Mouse (Mus musculus): ENCODE measurements around the gene Ap5b1. TPM values are rescaled to one million over a fixed set of nuclear protein-coding genes. Genes with fewer than 3 reads are reported as not detected.

Ap5b1 gene
- total RNA-seq (2021) = 1 to 10 TPM; 1.8 to 2.4 TPM
- long read RNA-seq, experiment 1, partial matches to known transcripts = 0 of 1 reads
- long read RNA-seq, experiment 1, other reads (novel, unspliced or antisense) = 0 of 1 reads
- long read RNA-seq, experiment 2, partial matches to known transcripts = 0 of 3 reads
- long read RNA-seq, experiment 2, other reads (novel, unspliced or antisense) = 0 of 3 reads

DNA sequence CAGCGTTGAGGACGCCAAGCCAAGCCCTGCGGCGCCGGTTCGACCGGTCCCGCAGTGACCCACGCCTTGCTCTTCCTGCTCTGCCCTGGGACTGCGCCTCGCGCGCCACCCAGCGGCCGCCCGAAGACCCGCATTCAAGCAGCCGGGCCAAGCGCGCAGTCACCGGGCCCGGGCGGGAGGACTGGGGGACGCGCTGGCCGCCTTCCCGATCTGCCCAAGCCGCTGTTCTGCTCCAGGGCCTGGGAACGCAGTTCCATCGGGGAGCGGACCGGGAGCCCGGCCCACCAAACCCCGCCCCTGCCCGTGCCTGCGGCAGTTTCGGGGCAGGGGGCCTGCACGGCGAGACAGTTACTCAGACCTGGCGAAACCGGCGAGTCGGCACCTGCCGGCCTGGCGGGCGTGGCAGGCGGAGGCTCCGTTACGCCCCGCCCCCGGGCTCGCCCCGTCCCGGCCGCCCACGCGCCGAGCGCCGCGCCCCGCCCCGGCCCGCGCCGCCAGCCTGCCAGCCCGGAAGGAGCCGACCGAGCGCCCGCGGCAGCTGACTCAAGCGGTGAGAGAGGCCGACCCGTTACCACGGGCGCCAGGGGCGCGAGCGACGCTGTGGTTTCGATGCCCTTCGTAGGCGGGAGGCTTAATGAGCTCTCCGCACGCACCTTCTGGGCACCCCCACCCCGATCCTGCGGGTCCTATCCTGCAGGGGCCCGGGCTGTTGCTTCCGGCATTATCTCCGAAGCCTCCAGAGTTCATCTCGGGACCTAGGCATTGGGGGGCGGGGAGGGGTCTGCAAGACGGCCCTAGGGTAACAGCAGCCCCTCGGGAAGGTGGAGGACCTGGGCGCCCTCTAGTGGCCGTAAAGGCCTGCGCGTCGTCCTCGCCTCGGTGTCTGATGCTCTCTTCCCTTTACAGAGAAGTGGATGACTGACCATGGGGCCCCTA is at the start of gene Ap5b1:
Ap5b1 (plus strand) TSS at position 492 of the 936 bp plus-strand sequence.
- DNase-seq = peak; percentile 87
- intact Hi-C loops (cut with DNase I; ENCODE audit: low total_unique reads) = no loop called here

DNA sequence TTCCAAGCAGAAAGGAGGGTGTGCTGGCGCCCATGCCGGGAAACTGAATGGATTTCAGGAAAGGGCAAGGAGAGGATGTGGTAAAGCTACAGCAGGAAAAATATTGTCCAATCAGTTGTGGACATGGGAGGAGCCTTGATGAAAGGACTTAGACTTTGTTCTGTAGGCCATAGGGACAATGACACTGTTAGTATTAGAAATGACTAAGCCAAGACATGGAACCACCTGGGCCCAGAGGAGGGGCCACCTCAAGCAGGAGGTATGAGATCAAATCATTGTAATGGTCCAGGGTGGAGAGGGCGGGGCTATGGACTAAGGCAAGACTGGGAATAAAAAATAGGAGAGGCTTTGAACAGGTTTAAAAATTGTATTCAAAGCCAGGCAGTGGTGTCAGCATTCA is 49.1 kb upstream of the Ap5b1 start:
- intact Hi-C loops (cut with DNase I; ENCODE audit: low total_unique reads) = no loop called here
- DNase-seq = no peak

DNA sequence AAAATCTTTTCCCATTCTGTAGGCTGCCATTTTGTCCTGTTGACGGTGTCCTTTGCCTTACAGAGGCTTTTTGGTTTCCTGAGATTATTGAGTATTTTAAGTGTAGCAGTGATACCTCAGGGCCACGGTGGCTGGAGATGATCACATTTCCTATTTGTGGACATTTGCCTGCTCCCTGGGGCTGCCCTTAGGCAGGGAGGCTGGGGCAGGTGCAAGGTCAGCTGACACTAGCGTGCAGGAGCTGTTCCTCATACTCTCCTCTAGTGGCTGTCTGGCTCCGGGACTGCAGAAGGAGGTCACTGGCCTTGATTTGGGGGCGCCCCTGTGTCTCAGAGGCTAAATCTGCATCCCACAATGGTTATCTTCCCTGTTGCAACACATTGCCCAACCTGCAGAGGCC is 42.6 kb upstream of the Ap5b1 start:
- intact Hi-C loops (cut with DNase I; ENCODE audit: low total_unique reads) = no loop called here
- DNase-seq = no peak

DNA sequence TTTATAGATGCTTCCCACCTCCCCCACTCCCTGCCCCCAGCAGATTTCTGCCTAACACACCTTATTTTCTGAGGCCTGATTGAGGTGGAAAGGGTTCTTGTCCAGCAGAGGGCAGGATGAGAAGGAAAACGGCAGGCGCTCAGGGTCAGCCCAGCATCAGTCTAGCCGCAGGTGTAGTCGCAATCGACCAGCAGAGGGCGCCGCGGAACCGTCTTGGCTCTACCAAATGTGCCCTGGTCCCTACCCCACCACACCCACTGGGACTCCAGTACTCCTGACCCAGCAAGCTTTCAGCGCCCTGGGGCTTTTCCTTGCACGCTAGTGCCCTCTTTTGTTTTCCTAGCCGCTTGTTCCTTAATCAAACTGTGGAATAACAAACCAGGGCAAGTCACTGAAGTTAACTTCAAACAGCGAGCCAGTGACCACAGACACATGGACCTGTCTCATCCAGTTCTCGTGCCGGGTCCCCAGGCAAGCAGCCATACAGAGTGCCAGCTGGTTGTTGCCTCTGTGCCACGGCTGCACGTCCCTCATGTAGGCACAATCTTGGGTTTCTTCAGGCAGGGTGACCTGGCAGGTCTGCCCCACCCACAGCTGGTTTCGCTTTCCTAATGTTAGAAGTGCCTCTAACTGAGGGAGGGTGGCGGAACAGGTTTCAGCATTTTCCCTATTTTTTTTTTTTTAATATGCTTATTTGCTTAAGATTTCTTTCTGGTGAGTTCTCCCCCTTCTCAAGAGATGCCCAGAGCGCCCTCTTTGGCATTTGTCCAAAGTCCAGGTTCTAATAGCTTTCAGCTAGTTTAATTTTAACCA is 38.3 kb upstream of the Ap5b1 start:
- intact Hi-C loops (cut with DNase I; ENCODE audit: low total_unique reads) = loop anchor here (2.0 kb wide), 1 partner anchor 35 kb away; no protein-coding TSS in a partner anchor
- peak; percentile 96 for DNase-seq

DNA sequence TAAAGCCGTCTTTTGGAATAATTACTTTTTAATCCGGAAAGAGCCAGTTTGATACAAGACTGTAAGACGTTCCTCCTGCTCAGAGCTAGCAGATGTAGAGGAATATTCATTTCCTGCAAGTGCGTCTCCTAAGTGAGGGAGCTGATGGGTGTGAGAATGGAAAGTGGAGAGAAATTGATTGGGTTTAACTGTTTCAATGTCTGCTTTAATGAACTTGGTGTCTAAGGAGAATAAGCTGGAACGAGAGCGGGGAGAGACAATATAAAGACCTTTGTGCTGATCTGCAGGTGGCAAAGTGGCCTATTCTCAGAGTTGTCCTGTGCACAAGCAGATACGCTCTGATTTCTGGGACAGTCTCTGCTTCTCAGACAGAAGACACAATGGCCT is 37.7 kb upstream of the Ap5b1 start:
- DNase-seq = no peak
- intact Hi-C loops (cut with DNase I; ENCODE audit: low total_unique reads) = no loop called here

DNA sequence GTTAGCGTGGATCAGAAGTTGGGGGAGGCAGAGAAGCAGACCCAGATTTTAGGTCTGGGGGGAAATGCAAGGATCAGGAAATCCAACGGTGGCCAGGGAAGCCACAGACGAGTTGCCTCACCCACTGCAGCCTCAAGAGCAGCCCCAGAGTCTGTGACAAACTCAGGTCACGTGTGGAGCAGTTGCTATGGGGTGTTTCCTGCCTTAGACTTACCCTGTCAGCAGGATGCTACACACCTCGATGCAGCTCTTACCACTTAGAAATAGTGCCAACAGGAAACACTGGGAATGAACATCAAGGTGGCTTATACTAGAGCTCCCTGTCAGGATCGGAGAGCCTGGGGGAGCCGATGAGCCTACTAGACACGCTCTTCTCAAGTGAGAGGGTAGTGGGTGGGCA is 35.3 kb upstream of the Ap5b1 start:
- no peak for DNase-seq
- intact Hi-C loops (cut with DNase I; ENCODE audit: low total_unique reads) = no loop called here

DNA sequence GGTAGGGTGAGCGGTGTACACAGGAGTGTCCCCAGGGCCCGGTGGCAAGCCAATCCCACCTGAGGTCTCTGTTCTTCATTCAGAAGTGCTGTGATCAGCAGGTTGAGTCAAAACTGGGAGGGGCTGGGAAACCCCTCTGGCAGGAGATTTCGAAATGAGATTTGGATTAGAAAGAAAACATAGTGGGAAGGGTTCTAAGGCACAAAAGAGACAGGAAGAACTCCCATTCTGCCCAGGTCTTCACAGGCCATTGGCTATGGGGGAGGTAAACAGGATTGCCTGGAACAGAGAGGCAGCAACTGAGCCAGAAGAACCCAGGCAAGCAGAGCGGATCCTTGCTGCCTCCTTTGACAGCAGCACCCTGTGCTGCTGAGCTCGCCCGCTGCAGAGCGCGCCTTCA is 29.0 kb upstream of the Ap5b1 start:
- intact Hi-C loops (cut with DNase I; ENCODE audit: low total_unique reads) = no loop called here

DNA sequence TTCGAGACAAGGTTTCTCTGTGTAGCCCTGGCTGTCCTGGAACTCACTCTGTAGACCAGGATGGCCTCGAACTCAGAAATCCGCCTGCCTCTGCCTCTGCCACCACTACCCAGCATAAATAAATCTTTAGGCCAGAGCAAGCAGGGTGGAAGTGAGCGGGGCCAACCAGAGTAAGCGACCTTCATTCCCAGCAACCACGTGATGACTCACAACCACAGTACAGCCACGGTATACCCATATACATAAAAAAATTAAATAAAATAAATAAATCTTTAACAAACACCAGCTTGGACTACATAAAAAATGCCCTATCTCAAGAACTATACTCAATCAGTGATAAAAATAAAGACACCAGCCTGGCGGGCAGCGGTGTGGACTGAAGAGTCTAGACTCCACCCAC is 24.5 kb upstream of the Ap5b1 start:
- intact Hi-C loops (cut with DNase I; ENCODE audit: low total_unique reads) = no loop called here
- no peak for DNase-seq

More for the DNA sequence above, 29.0 kb upstream of the Ap5b1 start:
- DNase-seq = no peak

DNA sequence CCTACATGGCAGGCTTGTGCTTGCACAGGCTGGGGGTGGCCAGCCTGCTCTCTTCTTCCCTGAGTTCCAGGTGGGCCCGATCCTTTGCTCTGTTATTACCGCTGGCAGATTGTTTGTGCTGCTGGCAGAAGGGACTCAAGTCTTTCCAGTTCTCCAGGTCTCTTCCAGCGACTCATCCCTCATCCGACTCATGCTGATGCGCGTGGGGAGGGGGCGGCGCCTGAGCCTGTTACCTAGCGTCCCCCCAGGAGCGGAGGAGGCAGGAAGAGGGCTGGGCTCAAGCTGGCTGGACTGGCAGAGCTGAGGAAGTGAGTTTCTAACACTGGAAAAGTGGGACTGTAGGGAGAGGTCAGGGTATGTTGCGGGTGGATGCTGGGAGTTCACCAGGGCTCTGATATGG is 23.8 kb upstream of the Ap5b1 start:
- DNase-seq = no peak
- intact Hi-C loops (cut with DNase I; ENCODE audit: low total_unique reads) = no loop called here

DNA sequence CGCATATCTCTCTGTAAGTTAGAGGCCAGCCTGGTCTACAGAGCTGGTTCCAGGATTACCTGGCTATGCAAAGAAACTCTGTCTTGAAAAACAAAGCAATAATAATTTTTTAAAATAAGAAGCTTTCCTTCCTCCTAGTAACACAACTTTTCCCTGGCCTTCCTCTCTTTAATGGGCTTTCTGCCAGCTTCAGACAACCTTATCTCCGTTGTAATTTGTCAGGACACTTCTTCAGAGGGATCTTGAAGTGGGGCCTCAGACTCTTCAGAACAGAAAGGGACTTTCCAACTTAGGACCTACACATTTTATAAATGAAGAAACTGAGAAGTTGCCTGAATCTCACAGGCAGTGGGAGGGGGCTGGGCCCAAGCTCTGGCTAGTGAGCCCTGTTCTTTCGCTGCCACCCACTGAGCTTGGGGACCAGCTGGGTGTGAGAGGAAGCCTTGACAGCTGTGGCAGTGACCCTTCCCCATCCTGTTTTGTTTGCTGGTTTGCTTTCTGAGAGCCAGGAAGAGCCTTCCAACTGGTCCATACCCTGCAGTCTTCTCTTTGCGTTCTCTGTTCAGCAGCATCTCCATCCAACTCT is 20.3 kb upstream of the Ap5b1 start:
- no peak for DNase-seq
- intact Hi-C loops (cut with DNase I; ENCODE audit: low total_unique reads) = no loop called here

DNA sequence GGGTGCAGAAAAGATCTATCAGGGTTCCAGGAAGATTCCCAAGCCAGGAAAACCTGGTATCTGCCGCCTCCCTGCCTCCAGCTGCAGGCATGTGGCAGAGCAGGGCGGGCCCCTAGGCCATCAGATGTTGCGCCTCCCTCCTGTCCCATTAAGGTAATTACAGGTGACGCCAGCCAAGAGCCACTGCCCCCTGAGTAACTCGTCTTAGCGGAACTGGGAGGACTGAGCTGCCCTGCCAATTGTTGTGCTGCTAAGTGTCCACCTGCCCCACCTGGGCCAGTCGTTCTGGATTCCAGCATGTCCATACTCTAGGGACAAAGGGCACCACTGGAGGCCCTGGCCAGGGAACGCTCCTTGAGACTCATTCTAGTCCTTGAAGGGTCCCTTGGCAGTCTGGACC is 14.0 kb upstream of the Ap5b1 start:
- intact Hi-C loops (cut with DNase I; ENCODE audit: low total_unique reads) = no loop called here
- DNase-seq = no peak

DNA sequence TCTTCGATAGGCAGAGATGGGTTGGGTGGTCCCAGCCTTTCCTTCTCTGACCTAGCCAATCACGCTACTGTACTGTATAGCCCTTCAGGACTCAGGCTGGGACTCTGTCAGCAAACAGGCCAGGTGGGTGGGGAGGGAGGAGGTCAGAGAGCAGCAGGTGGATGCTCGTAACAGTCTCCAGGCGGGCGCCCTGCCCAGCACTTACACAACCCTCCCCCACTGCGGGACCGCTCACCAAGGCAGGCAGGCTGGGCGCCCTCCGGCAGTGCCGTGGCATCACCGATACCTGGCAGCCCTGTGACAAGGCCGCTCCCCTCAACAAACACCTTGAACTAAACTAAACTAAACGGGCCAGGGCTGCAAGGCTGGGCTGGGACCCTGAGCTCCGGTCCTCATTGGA is 13.6 kb upstream of the Ap5b1 start:
- no peak for DNase-seq
- intact Hi-C loops (cut with DNase I; ENCODE audit: low total_unique reads) = no loop called here

DNA sequence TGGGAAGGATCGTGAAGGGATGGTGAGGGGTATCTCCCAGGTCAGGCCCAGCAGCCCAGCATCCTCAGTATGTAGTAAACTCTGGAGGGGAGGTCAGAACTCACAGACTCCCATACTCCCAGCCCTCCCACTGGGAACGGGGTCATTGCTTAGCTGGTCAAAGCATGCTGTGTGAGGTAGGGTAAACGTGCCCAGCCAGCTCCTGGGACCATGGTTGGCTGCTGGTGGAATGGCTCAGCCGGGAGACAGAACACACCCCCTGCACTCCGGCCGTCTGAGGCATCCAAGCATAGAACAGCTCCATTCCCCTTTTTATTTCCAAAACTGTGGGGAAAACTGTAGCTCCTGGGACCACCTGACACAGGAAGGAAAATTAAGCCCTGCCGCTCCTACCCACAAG is 9.7 kb upstream of the Ap5b1 start:
- DNase-seq = no peak
- intact Hi-C loops (cut with DNase I; ENCODE audit: low total_unique reads) = no loop called here

DNA sequence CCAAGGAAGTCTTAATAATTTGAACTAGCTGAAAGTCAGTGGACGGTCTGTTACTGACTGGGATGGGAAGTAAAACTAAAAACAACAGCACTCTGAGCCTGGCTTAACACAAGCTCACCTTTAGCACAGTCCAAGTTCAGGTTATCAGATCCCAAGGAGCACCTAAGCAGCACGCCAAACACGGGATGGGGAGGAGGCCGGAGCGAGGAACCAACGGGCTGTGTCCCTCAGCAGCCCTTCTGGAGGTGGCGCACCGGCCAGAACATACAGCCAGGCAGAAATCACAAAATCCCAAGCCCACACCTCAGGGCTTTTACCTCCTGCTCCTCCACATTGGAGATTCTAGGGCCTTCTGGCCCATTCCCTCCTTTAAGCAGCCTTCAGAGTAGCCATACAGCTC is 9.1 kb upstream of the Ap5b1 start:
- no peak for DNase-seq

DNA sequence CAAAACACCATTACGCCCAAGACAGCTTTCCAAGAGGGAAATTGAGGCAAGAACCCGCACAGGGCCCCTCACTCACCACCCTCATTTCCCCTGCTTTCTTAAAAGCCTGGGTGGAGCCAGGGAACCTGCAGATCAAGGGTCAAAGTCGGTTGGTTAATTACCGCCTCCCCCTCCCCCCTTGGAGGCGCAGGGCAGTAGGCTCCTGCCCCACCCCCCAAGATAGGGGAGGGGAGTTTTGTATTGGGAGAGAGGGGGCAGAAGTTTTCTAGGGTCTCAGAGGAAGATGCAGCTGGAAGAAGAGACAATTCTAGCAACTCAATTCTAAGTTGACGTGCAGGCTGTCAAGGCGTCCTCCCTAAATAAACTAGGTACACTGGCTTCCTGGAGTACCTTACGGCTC is 8.6 kb upstream of the Ap5b1 start:
- DNase-seq = no peak
- intact Hi-C loops (cut with DNase I; ENCODE audit: low total_unique reads) = no loop called here

More for the DNA sequence above, 9.1 kb upstream of the Ap5b1 start:
- intact Hi-C loops (cut with DNase I; ENCODE audit: low total_unique reads) = no loop called here

DNA sequence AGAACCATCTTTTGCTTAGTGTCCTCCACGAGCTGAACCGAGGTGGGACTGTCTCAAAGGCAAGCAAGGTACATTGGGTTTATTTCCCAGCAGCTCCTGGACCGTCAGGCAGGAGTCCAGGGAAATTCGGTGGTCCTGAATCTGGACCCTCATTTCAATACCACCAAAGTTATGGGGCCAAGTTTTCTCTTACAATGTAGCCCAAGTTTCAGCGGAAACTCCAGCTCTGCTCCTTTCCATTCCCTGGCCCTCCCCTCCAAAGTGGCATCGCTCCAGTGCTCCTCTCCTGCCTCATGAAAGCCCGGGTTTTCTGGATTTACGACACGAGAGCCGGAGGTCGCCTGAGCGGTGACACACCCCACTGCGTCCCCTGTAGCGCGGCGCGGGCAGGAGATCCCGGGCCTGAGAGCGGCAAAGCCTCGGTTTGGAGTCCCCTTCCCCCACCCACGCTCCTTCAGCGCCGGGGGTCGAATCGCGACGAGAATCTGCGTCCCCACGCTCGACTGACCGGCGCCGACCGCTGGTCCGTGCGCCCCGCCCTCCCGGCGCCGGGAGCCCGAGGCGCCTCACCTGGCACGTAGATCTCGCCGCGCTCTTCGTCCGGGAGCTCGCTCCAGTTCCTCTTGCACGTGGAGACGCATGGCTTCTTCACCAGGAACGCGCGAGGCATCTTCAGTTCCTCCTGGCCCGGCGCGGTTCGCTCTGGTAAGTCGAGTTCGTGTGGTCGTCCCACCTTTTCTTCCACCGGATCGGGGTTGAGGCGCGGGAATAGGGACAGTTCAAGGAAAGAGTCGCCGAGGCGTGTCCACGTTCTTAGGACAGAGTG is 8.0 kb upstream of the Ap5b1 start:
- no peak for DNase-seq

DNA sequence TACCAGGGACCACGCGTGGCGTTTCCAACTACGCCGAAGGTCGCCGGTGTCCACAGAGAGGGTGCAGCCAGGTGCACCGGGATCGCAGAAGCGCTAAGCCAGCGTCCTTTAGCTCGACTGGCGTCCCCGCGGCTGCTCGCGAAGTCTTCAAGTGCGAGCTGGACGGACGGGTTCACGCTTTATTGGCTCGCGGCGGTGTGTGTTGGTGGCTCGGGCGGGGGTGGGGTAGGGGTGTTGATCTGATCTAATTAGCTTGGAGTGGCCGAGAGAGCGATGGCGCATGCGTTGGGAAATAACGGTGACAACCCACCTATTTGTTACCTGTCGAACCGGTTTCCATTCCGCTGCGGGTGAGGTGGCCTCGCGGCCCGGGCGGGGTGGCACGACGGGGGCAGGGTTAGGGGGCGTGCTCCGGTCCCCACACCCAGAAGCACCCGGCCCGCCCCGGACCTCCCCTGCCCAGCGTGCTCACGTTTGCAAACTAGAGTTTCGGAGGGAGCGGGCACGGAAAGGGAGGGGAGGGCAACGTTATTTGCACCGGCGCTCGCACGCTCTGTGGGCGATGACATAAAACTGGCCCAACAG is 7.3 kb upstream of the Ap5b1 start, which contains the start of gene Ovol1:
Ovol1 (minus strand) TSS at position 190 of the 585 bp plus-strand sequence.
- DNase-seq = no peak
- intact Hi-C loops (cut with DNase I; ENCODE audit: low total_unique reads) = no loop called here

More for the DNA sequence above, 8.0 kb upstream of the Ap5b1 start:
- intact Hi-C loops (cut with DNase I; ENCODE audit: low total_unique reads) = no loop called here

DNA sequence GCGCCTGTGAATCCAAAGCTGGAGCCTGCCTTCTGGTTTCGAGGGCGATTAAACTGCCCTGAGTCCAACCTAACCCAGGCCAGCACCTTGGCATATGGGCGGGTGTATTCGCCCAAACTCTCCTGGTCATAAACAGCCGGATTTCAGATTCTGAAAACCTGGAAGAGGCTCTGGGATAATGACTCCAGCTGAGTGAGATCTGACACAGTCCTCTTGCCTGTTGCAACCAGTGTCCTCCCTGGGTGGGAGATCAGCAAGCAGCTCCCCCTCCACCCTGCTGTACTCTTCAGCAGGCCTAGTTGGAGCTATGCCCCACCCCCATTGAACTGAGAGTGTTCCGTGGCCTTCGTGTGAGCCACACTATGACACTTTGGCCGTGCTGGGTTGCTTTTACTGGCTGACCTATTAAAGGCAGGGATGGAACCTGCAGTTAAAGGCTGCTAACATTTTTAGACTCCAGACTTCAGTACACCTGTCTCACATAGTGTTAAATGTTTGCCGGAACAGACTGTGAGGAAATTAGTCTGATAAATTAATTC is 6.5 kb upstream of the Ap5b1 start:
- DNase-seq = no peak
- intact Hi-C loops (cut with DNase I; ENCODE audit: low total_unique reads) = no loop called here
